Comparison of ENCODE assay signal across 8 mouse cellular contexts in the genomic region with DNA sequence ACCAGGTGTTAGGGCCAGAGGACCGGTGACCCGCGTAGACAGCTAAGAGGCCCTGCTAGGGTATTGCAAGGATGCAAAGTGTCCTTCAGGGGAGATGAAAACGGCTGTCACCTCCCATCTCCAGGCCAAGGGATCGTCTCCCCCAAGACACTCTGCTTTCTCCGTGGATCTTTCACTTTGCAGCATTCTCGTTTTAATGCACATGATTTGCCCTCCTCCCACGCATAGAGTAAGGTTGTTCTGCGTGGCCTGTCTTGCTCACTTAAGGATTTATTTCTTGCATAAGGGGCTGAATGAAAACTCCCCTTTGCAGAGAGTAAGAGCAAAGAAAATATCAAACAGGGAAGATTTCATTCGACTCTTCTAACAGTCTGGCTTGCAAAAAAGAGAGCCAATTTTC. TPM values are rescaled to one million over a fixed set of nuclear protein-coding genes. Genes with fewer than 3 reads are reported as not detected.
A peak's percentile ranks its signal among the peaks of the same experiment; 100 is the strongest.
DNase-seq lines count a peak whose midpoint lies in the region; ATAC-seq and TF ChIP-seq lines count a peak whose summit lies in the region.

No protein-coding gene starts in this region.

- peaks cover 3 to 28% of the 10 kb centered on the region in 2 experiments for H3K4me1 ChIP-seq in heart, embryonic 14.5 days (ENCODE audit: control insufficient read depth in 2 of 2, insufficient read depth in 2 of 2, low read length in 2 of 2)
- peaks cover 33% of the 10 kb centered on the region for H3K4me1 ChIP-seq in embryonic facial prominence, embryonic 12.5 days
- peaks cover 32% of the 10 kb centered on the region for H3K4me1 ChIP-seq in intestine, embryonic 15.5 days (replicated peaks)

- 11% methylated on average over 10 of the region's 10 CpGs for WGBS in heart, embryonic 14.5 days
- 3% methylated on average over 10 of the region's 10 CpGs for WGBS in embryonic facial prominence, embryonic 12.5 days
- WGBS in intestine, embryonic 15.5 days, result 18% methylated on average over 10 of the region's 10 CpGs

- no peak for DNase-seq in heart, adult 8-10 months (ENCODE audit: low spot score)
- DNase-seq in layer of hippocampus, adult 8-10 months (ENCODE audit: low spot score in 2 of 2), result no peak
- no peak for DNase-seq in cerebellum, adult 11-12 months
- no peak for DNase-seq in right cerebral cortex, adult 18-20 months

- no peak overlapping the region for H3ac ChIP-seq in myocyte (ENCODE audit: control insufficient read depth, insufficient read length)

- H3K4me3 ChIP-seq in heart, embryonic 14.5 days (ENCODE audit: control insufficient read depth in 1 of 2, insufficient read depth in 1 of 2, low read depth in 1 of 2, low read length in 2 of 2), result peak overlapping the region; percentile 82 to 98
- H3K4me3 ChIP-seq in embryonic facial prominence, embryonic 12.5 days, result peak overlapping the region; percentile 54
- H3K4me3 ChIP-seq in intestine, embryonic 15.5 days (replicated peaks), result peak overlapping the region; percentile 72
- H3K4me3 ChIP-seq in myocyte, result peak overlapping the region; percentile 52

- no peak for ATAC-seq in heart, embryonic 14.5 days (ENCODE audit: insufficient number of reproducible peaks, insufficient read depth, low FRiP score, low read depth)
- no peak for ATAC-seq in embryonic facial prominence, embryonic 12.5 days (ENCODE audit: insufficient number of reproducible peaks, insufficient read depth, low FRiP score, low TSS enrichment)
- no peak for ATAC-seq in intestine, embryonic 15.5 days

- H3K4me2 ChIP-seq in heart, embryonic 14.5 days (ENCODE audit: low read length), result peak overlapping the region; percentile 83
- H3K4me2 ChIP-seq in embryonic facial prominence, embryonic 12.5 days (replicated peaks), result peak overlapping the region; percentile 96
- H3K4me2 ChIP-seq in intestine, embryonic 15.5 days (replicated peaks), result peak overlapping the region; percentile 99
- H3K4me2 ChIP-seq in myocyte (ENCODE audit: low read depth), result peak overlapping the region; percentile 74

- no peaks in the 10 kb centered on the region for H3K79me2 ChIP-seq in myocyte (ENCODE audit: control insufficient read depth, insufficient read depth)

- no peaks in the 10 kb centered on the region for H3K9me3 ChIP-seq in heart, embryonic 14.5 days (ENCODE audit: control insufficient read depth, low read length)
- no peaks in the 10 kb centered on the region for H3K9me3 ChIP-seq in embryonic facial prominence, embryonic 12.5 days
- H3K9me3 ChIP-seq in intestine, embryonic 15.5 days, result no peaks in the 10 kb centered on the region

- peak overlapping the region; percentile 67 for H3K9ac ChIP-seq in heart, embryonic 14.5 days (ENCODE audit: low read length)
- H3K9ac ChIP-seq in embryonic facial prominence, embryonic 12.5 days, result no peak overlapping the region
- H3K9ac ChIP-seq in intestine, embryonic 15.5 days, result peak overlapping the region; percentile 33; the same call in 1 of the 2 replicates

- H3K36me3 ChIP-seq in heart, embryonic 14.5 days (ENCODE audit: control insufficient read depth, insufficient read depth, low read length), result no peaks in the 10 kb centered on the region
- H3K36me3 ChIP-seq in embryonic facial prominence, embryonic 12.5 days, result no peaks in the 10 kb centered on the region
- H3K36me3 ChIP-seq in intestine, embryonic 15.5 days, result no peaks in the 10 kb centered on the region
- H3K36me3 ChIP-seq in myocyte (ENCODE audit: control insufficient read depth, insufficient read depth), result no peaks in the 10 kb centered on the region

- peak overlapping the region; percentile 42; a peak in 3 of 4 replicates for H3K27ac ChIP-seq in heart, embryonic 14.5 days (replicated peaks in 1 of 2; ENCODE audit: control insufficient read depth in 1 of 2, insufficient read depth in 1 of 2, low read depth in 2 of 2, low read length in 2 of 2)
- no peak overlapping the region for H3K27ac ChIP-seq in embryonic facial prominence, embryonic 12.5 days
- H3K27ac ChIP-seq in intestine, embryonic 15.5 days, result no peak overlapping the region

- H3K27me3 ChIP-seq in heart, embryonic 14.5 days (ENCODE audit: control insufficient read depth, insufficient read depth, low read length), result peaks cover 4% of the 10 kb centered on the region
- peaks cover 62% of the 10 kb centered on the region for H3K27me3 ChIP-seq in embryonic facial prominence, embryonic 12.5 days
- H3K27me3 ChIP-seq in intestine, embryonic 15.5 days (replicated peaks), result peaks cover 28% of the 10 kb centered on the region
- H3K27me3 ChIP-seq in myocyte (ENCODE audit: control insufficient read depth, insufficient read depth, insufficient read length), result peaks cover 30% of the 10 kb centered on the region

- no peak for TF ChIP-seq POLR2A in myocyte (IDR thresholded peaks at IDR 0.05; ENCODE audit: insufficient read length, low read depth)

TF ChIP-seq in myocyte, 11 proteins besides CTCF, POLR2A, EP300 and RAD21:
- no peak for TF ChIP-seq MYOG (IDR thresholded peaks at IDR 0.05; ENCODE audit: control insufficient read depth in 1 of 3, insufficient read depth in 1 of 3, insufficient read length in 2 of 3, low read depth in 2 of 3)
- no peak for TF ChIP-seq E2F4 (IDR thresholded peaks at IDR 0.05; ENCODE audit: insufficient read depth)
- no peak for TF ChIP-seq MYOD1 (IDR thresholded peaks at IDR 0.05; ENCODE audit: control insufficient read depth in 1 of 3, insufficient read length in 2 of 3, low read depth in 2 of 3)
- no peak for TF ChIP-seq SRF (IDR thresholded peaks at IDR 0.05; ENCODE audit: control insufficient read depth, insufficient read length, low read depth)
- no peak for TF ChIP-seq TCF3 (IDR thresholded peaks at IDR 0.05; ENCODE audit: insufficient read length, low read depth)
- no peak for TF ChIP-seq MAX (IDR thresholded peaks at IDR 0.05; ENCODE audit: low read depth)
- TF ChIP-seq USF1 (IDR thresholded peaks at IDR 0.05; ENCODE audit: low read depth), result no peak
- no peak for TF ChIP-seq TCF12 (IDR thresholded peaks at IDR 0.05; ENCODE audit: insufficient read depth, poor library complexity, severe bottlenecking)
- no peak for TF ChIP-seq CEBPB (IDR thresholded peaks at IDR 0.05; ENCODE audit: insufficient read depth, poor library complexity, severe bottlenecking)

RNA-seq across cellular contexts. Expression of gene Casz1, which starts 0.6 kb away (rescaled TPM):
- 24.6 and 26.6 TPM in 2 replicates for polyA plus RNA-seq in heart, embryonic 14.5 days (2014; fragmentation: Nextera tagmentation; extraction: Ambion mirVana)
- 10 to 100 TPM; 40.6 to 49.5 (median 47.3) TPM for total RNA-seq in heart, adult 8-10 months (2022)
- polyA plus RNA-seq in embryonic facial prominence, embryonic 12.5 days (2016; fragmentation: Nextera tagmentation; extraction: Ambion mirVana), result 4.5 and 4.6 TPM in 2 replicates
- 4.4 and 6.0 TPM in 2 replicates for polyA plus RNA-seq in intestine, embryonic 15.5 days (2015; fragmentation: Nextera tagmentation; extraction: Ambion mirVana)
- 11.1 TPM for polyA plus RNA-seq in myocyte (2012; fragmentation: generic; extraction: Trizol)
- total RNA-seq in layer of hippocampus, adult 8-10 months (2022), result under 1 TPM; 0.61 to 0.80 (median 0.63) TPM

Comparison
In these comparisons a context has a peak if more than half of its experiments do, and no peak if none do; other contexts are left out.
1. H3K27ac ChIP-seq: peak in heart, embryonic 14.5 days (2 of 2); none in embryonic facial prominence, embryonic 12.5 days (single experiment) and intestine, embryonic 15.5 days (single experiment).
2. Peak in every context shown above with its lines, with median percentiles within 50 percentile points of each other: H3K4me2 ChIP-seq and H3K4me3 ChIP-seq.